Mouse (Mus musculus) heart, embryonic 16.5 days (tissue): ENCODE measurements at regions not wholly inside any gene's neighbourhood (a gene's known extent, or its start where the extent isn't known, plus 50 kb on each side); places are given as distances from the start of the nearest gene placed in this dataset.
"Not testable (repeated sequence)": the region's sequence is repeated elsewhere in the genome, so short reads cannot be mapped to it uniquely, and the experiment has no call there.

ENCODE experiments used
- ATAC-seq: fragments of 200-750 bp; cut with Nextera tagmentation; replicated peaks from 2 replicates; pipeline ENCODE4 v1.8.0; 2017; ENCODE audit warnings: moderate number of reproducible peaks; ENCODE audit not compliant: insufficient read depth, low FRiP score; ENCODE audit errors: extremely low read depth
- H3K27ac ChIP-seq: fragments of 300-500 bp; sonication (generic); 2 replicates; pipeline ENCODE4 v1.5.1; 2014; ENCODE audit warnings: mild to moderate bottlenecking, low read length, control low read depth, moderate library complexity
- H3K27me3 ChIP-seq: fragments of 300-500 bp; sonication (generic); 2 replicates; pipeline ENCODE4 v1.6.1; 2014; ENCODE audit warnings: low read length, mixed read lengths; ENCODE audit not compliant: control insufficient read depth, insufficient read depth
- H3K36me3 ChIP-seq: fragments of 300-500 bp; sonication (generic); 2 replicates; pipeline ENCODE4 v1.6.1; 2014; ENCODE audit not compliant: control insufficient read depth, insufficient read depth
- H3K4me1 ChIP-seq: fragments of 300-500 bp; sonication (generic); 2 replicates; pipeline ENCODE4 v1.6.1; 2014; ENCODE audit warnings: low read length, mixed read lengths; ENCODE audit not compliant: control insufficient read depth, insufficient read depth
- H3K4me2 ChIP-seq: fragments of 300-500 bp; sonication (generic); 2 replicates; pipeline ENCODE4 v1.6.1; 2014; ENCODE audit warnings: low read depth, mild to moderate bottlenecking, control low read depth, low read length
- H3K4me3 ChIP-seq: fragments of 300-500 bp; sonication (generic); 2 replicates; pipeline ENCODE4 v1.5.1; 2014; ENCODE audit warnings: mild to moderate bottlenecking, control low read depth, low read length
- H3K9ac ChIP-seq: fragments of 300-500 bp; sonication (generic); 2 replicates; pipeline ENCODE4 v1.6.1; 2014; ENCODE audit warnings: low read length, control low read depth
- H3K9me3 ChIP-seq: fragments of 300-500 bp; sonication (generic); replicated peaks from 2 replicates; pipeline ENCODE4 v1.6.1; 2016; ENCODE audit warnings: low read length; ENCODE audit not compliant: control insufficient read depth
- WGBS: fragments of 180-500 bp; shearing (Covaris S2); extraction: QIAGEN DNeasy Blood & Tissue Kit; methylation state at CpG from one replicate; pipeline ENCODE4 v1.1.7; 2014; 5-methylcytosine and 5-hydroxymethylcytosine counted together

- ATAC-seq = no peak
Measured at GRCm38 (mm10) chr19:54116829-54117228, 72.9 kb downstream of the Adra2a start.

DNA sequence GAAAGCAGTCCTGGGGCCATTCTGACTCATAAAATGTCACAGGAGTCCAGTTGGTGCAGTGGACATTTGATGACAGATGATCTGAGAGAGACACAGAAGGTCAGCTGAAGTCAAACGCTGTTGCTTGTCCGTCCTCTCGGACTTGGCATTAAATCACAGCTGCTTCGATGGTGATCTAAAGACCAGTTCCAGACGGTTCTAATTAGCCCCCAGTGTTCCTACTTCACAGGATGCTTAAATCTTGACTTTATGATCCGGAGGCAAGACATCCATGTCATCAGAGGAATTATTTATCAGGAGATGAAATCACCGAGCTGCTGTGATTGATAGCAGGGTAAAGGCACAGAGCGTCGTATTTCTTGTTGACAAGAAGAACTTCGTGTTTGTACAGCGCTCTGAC lies 73.7 kb downstream of the Adra2a start:
- Histone ChIP-seq H3K9ac (no peak overlapping the region), H3K4me3 (no peak overlapping the region), H3K36me3 (no peaks in the 10 kb centered on the region), H3K27me3 (no peaks in the 10 kb centered on the region), H3K27ac (no peak overlapping the region), H3K4me1 (no peaks in the 10 kb centered on the region), H3K9me3 (no peaks in the 10 kb centered on the region), H3K4me2 (no peak overlapping the region)
- ATAC-seq = no peak
- 74% methylated on average over 11 of the region's 11 CpGs for WGBS

More at GRCm38 (mm10) chr19:54116829-54117228, 72.9 kb downstream of the Adra2a start:
- Histone ChIP-seq H3K4me3 (no peak overlapping the region), H3K4me2 (no peak overlapping the region), H3K4me1 (no peaks in the 10 kb centered on the region), H3K27ac (no peak overlapping the region), H3K36me3 (no peaks in the 10 kb centered on the region), H3K9me3 (no peaks in the 10 kb centered on the region), H3K9ac (no peak overlapping the region), H3K27me3 (no peaks in the 10 kb centered on the region)
- WGBS = 67% methylated on average over 4 of the region's 4 CpGs

DNA sequence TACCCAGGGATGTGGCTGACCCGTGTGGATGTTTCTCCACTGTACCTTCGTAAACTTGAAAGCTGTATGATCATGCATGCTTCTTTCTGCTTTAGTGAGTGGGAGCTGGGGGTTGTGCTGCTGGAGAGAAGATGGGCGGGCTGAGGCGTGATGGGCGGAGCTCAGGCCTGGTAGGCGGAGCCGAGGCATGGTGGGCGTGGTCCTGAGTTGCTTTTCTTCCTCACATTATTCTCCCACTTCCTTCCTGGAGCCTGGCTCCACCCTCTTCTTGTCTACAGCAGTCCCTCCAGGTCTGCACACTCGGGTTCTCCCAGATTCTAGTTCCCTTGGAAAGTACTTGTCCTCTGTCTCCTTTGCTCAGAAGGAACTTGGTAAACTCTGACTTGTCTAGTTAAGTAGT lies 79.6 kb downstream of the Adra2a start:
- Histone ChIP-seq H3K9ac (no peak overlapping the region), H3K27ac (no peak overlapping the region), H3K4me1 (no peaks in the 10 kb centered on the region), H3K36me3 (no peaks in the 10 kb centered on the region), H3K4me2 (no peak overlapping the region), H3K9me3 (no peaks in the 10 kb centered on the region), H3K27me3 (no peaks in the 10 kb centered on the region), H3K4me3 (no peak overlapping the region)
- WGBS = 68% methylated on average over 9 of the region's 9 CpGs
- no peak for ATAC-seq

- H3K9me3 ChIP-seq, H3K9ac ChIP-seq, H3K4me1 ChIP-seq, H3K27ac ChIP-seq, H3K27me3 ChIP-seq, H3K4me3 ChIP-seq, ATAC-seq, H3K4me2 ChIP-seq, H3K36me3 ChIP-seq: not testable (repeated sequence)
- 84% methylated on average over 1 of the region's 1 CpGs for WGBS
Measured at GRCm38 (mm10) chr19:54151766-54152165, 107.8 kb downstream of the Adra2a start.

DNA sequence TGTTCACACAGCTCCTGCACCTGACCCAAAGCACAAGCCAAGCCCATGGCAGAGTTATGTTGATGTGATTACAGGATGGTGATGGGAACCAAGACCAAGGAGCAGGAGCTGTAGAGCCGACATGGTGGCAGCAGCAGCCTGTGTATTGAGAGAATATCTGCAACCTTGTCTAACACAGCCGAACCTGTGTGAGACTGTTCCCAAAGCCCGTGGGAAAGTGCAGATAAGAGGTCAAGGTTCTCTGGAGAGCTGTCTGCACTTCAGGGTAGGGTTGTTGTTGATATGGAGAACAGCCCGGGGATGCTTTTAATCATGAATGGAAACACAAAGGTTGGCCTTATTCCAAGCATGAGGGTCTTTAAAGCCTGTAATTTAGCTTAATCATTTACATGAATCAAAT lies 110.4 kb downstream of the Adra2a start:
- Histone ChIP-seq H3K9me3 (no peaks in the 10 kb centered on the region), H3K36me3 (no peaks in the 10 kb centered on the region), H3K27me3 (no peaks in the 10 kb centered on the region), H3K27ac (no peak overlapping the region), H3K4me2 (no peak overlapping the region), H3K4me3 (no peak overlapping the region), H3K4me1 (no peaks in the 10 kb centered on the region), H3K9ac (no peak overlapping the region)
- no peak for ATAC-seq
- WGBS = 31% methylated on average over 4 of the region's 4 CpGs

- Histone ChIP-seq H3K27me3 (no peaks in the 10 kb centered on the region), H3K36me3 (no peaks in the 10 kb centered on the region), H3K9ac (no peak overlapping the region), H3K4me1 (no peaks in the 10 kb centered on the region), H3K27ac (no peak overlapping the region), H3K4me3 (no peak overlapping the region), H3K4me2 (no peak overlapping the region), H3K9me3 (no peaks in the 10 kb centered on the region)
- 43% methylated on average over 2 of the region's 2 CpGs for WGBS
- ATAC-seq = no peak
Measured at GRCm38 (mm10) chr19:54170361-54170760, 126.4 kb downstream of the Adra2a start.

DNA sequence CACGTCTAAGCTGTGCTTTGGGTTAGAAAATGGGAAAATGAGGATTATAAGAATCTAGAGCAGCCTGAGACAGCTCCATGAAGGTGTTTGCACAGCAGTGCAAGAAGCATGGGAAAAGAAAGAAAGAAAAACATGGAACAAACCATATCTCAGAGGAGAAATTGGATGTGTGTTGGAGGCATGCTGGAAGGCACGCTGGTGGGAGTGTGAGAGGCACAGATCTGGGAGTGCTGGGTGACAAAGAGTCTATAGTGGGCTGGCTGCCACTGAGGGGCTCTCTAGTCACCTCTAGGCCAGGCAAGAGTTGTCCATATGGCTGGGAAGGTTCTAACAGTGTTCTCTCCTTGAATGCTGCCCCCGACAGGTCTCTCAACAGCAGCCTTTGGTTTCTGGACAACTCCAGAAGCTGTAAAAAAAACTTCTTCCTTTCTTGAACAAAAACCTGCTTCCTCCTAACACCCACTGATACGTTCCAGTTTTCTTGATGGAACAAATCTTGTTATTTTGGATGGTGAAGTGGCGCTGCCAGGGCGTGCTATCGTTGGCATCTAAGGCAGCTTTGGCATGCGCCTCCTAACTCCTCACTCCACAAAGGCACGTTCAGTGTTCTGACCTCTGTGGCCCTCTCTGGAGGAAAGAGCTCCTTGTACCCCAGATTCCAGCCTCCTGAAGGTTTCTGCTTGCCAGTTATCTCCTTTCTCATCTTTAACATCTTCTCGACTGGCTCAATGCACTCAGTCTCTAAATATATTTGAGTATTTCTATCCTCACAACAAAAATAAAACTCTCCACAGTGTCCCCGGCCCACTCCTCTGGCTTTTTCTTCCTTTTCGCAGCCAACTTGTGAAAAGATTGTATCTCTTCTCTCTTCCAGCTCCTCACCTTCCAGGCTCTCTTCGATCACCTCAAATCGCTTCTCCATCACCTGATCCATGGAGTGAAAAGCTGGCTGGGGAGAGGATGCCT lies 130.4 kb downstream of the Adra2a start:
- H3K4me2 ChIP-seq = no peak overlapping the region
- ATAC-seq = no peak
- H3K27ac ChIP-seq = no peak overlapping the region
- H3K4me3 ChIP-seq = no peak overlapping the region
- no peaks in the 10 kb centered on the region for H3K4me1 ChIP-seq
- H3K36me3 ChIP-seq = no peaks in the 10 kb centered on the region
- no peaks in the 10 kb centered on the region for H3K9me3 ChIP-seq
- 77% methylated on average over 14 of the region's 14 CpGs for WGBS
- H3K27me3 ChIP-seq = no peaks in the 10 kb centered on the region
- no peak overlapping the region for H3K9ac ChIP-seq

GRCm38 (mm10) chr19:54175766-54176165 lies 131.8 kb downstream of the Adra2a start:
- WGBS = 37% methylated on average over 7 of the region's 7 CpGs
- ATAC-seq = no peak
- no peak overlapping the region for H3K4me2 ChIP-seq
- H3K27ac ChIP-seq = no peak overlapping the region
- H3K9me3 ChIP-seq = no peaks in the 10 kb centered on the region
- no peaks in the 10 kb centered on the region for H3K36me3 ChIP-seq
- no peak overlapping the region for H3K4me3 ChIP-seq
- H3K9ac ChIP-seq = no peak overlapping the region
- H3K4me1 ChIP-seq = no peaks in the 10 kb centered on the region
- H3K27me3 ChIP-seq = no peaks in the 10 kb centered on the region

- Histone ChIP-seq H3K4me1 (no peaks in the 10 kb centered on the region), H3K9ac (no peak overlapping the region), H3K27me3 (no peaks in the 10 kb centered on the region), H3K4me3 (no peak overlapping the region), H3K4me2 (no peak overlapping the region), H3K36me3 (no peaks in the 10 kb centered on the region), H3K9me3 (no peaks in the 10 kb centered on the region), H3K27ac (no peak overlapping the region)
- WGBS = 20% methylated on average over 6 of the region's 6 CpGs
- ATAC-seq = no peak
Measured at GRCm38 (mm10) chr19:54177491-54177890, 133.5 kb downstream of the Adra2a start.
